Mouse (Mus musculus) cortical plate, adult 2 months (tissue): Measurements from ENCODE around the gene Fstl4. TPM values are rescaled to one million over a fixed set of nuclear protein-coding genes. Genes with fewer than 3 reads are reported as not detected.
"Not testable (repeated sequence)": the region's sequence is repeated elsewhere in the genome, so short reads cannot be mapped to it uniquely, and the experiment has no call there.

Experiments used
- H3K27ac ChIP-seq: fragments of 200-500 bp; 2 replicates; pipeline ENCODE4 v1.5.1; 2012; ENCODE audit warnings: low read length, control low read depth, inconsistent platforms; ENCODE audit not compliant: insufficient read depth
- H3K4me1 ChIP-seq: fragments of 200-500 bp; 2 replicates; pipeline ENCODE4 v1.6.1; 2011; ENCODE audit warnings: low read length; ENCODE audit not compliant: control insufficient read depth, insufficient read depth
- H3K4me3 ChIP-seq: fragments of 200-500 bp; 2 replicates; pipeline ENCODE4 v1.5.1; 2011; ENCODE audit warnings: mild to moderate bottlenecking, low read length, control low read depth; ENCODE audit not compliant: insufficient read depth
- CTCF ChIP-seq: fragments of 200-500 bp; IDR thresholded peaks from 2 replicates; pipeline ENCODE4 v1.5.1; 2011; ENCODE audit warnings: mild to moderate bottlenecking, control low read depth, low read length; ENCODE audit not compliant: insufficient read depth; ENCODE audit errors: extremely low read depth
- POLR2A ChIP-seq: fragments of 200-500 bp; IDR thresholded peaks from 2 replicates; pipeline ENCODE4 v1.6.1; 2011; ENCODE audit warnings: mild to moderate bottlenecking, low read length, control low read depth; ENCODE audit not compliant: insufficient read depth; ENCODE audit errors: extremely low read depth
- polyA plus RNA-seq: library from polyadenylated mRNA; depleted of rRNA; stranded (reverse); fragments of >200 nt; gene quantifications from 2 replicates; pipeline ENCODE4 v1.2.3, GENCODE M21; 2012

Gene Fstl4
- polyA plus RNA-seq, 1 experiment: 10.1 TPM

GRCm38 (mm10) chr11:53166478-53166877 is 402.0 kb downstream of the Fstl4 start:
- no peak overlapping the region for H3K27ac ChIP-seq
- TF ChIP-seq CTCF (no peak), POLR2A (no peak)
- H3K4me1 ChIP-seq: no peaks in the 10 kb centered on the region
- no peak overlapping the region for H3K4me3 ChIP-seq

DNA sequence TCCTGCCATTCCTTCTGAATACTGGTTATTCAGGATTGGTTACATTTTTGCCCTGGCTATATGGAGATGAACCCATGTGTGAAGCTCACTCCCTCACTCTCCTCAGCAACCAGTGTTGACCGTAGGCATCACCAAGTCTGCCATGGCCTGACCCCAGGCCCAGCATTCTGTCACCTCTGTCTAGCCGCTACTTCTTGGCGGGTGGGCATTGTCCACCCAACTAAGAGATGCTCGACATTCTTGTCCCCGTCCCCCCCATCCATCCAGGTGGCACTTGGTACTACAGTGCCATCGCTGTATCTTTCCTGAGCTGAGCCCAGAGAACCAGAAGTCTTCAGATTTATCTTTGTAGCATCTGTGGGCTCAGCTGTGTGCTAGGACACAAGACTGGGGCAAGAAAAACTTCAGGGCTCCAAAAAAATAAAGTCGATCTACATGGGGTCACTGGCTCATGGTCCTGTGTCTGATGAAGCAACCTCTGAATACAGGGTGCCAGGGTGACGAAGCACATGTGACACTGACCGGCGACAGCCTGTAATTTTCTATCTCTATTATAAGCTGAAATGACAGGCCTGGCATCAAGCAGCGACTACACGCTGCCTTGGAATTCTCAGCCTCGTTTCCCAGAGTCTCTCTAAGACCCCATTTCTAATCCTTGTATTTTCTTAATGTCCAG is 417.9 kb downstream of the Fstl4 start:
- no peak overlapping the region for H3K27ac ChIP-seq
- TF ChIP-seq POLR2A: no peak
- TF ChIP-seq CTCF: no peak
- no peaks in the 10 kb centered on the region for H3K4me1 ChIP-seq
- H3K4me3 ChIP-seq: no peak overlapping the region

- no peak overlapping the region for H3K27ac ChIP-seq
- no peak overlapping the region for H3K4me3 ChIP-seq
- H3K4me1 ChIP-seq: no peaks in the 10 kb centered on the region
- TF ChIP-seq CTCF: no peak
- no peak for TF ChIP-seq POLR2A
These were observed 418.4 kb downstream of the Fstl4 start for GRCm38 (mm10) chr11:53182858-53183257.

DNA sequence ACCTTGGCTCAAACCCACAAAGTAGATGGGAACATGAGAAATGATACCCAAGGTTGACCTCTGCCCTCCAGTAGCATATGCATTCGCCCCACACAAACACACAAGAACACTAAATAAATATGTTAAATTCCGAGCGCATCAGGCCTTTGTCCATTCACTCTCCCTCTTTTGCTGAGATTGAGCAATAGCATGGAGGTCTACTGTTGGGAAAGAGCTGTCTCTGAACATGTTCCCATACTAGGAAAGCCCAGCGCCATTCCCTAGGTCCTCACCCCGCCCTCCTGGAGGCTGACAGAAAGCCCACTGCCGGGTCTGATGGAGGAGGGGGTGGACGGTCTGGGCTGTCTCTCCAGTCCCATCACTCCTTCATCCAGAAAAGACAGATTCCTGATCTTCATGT is 419.6 kb downstream of the Fstl4 start:
- H3K4me3 ChIP-seq: no peak overlapping the region
- no peak overlapping the region for H3K27ac ChIP-seq
- no peak for TF ChIP-seq POLR2A
- TF ChIP-seq CTCF: no peak
- H3K4me1 ChIP-seq: no peaks in the 10 kb centered on the region

GRCm38 (mm10) chr11:53184698-53185097 is 420.3 kb downstream of the Fstl4 start:
- no peak for TF ChIP-seq POLR2A
- TF ChIP-seq CTCF: no peak
- H3K27ac ChIP-seq: no peak overlapping the region
- H3K4me1 ChIP-seq: no peaks in the 10 kb centered on the region
- no peak overlapping the region for H3K4me3 ChIP-seq

GRCm38 (mm10) chr11:53187427-53188140 is 423.1 kb downstream of the Fstl4 start:
- TF ChIP-seq POLR2A (no peak), CTCF (no peak)
- H3K4me3 ChIP-seq: no peak overlapping the region
- H3K4me1 ChIP-seq: no peaks in the 10 kb centered on the region
- H3K27ac ChIP-seq: no peak overlapping the region

- not testable (repeated sequence) for H3K4me1 ChIP-seq, H3K27ac ChIP-seq, H3K4me3 ChIP-seq
These were observed 432.1 kb downstream of the Fstl4 start for GRCm38 (mm10) chr11:53196551-53196950.

DNA sequence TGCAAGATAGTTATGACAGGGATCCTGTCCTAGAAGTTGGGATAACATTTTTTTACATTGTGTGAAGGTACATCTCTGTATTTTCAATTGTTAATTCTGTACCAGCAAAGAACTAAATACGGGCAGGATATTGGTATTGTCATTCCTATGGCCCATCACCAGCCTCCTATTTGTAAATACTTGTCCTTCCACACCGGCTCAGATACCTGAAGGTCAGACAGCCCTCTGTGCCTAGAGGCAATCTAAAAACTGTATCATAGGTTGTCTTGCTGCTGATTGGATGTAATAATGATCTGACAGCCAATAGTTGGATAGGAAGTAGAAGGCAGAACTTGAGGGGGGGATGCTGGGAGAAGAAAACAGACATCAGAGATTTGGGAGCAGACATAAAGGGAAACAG is 432.7 kb downstream of the Fstl4 start:
- TF ChIP-seq CTCF (no peak), POLR2A (no peak)
- no peak overlapping the region for H3K27ac ChIP-seq
- H3K4me1 ChIP-seq: no peaks in the 10 kb centered on the region
- H3K4me3 ChIP-seq: no peak overlapping the region

GRCm38 (mm10) chr11:53202459-53203250 is 438.2 kb downstream of the Fstl4 start:
- no peak for TF ChIP-seq CTCF
- TF ChIP-seq POLR2A: no peak
- Histone ChIP-seq H3K27ac (no peak overlapping the region), H3K4me1 (no peaks in the 10 kb centered on the region), H3K4me3 (no peak overlapping the region)

DNA sequence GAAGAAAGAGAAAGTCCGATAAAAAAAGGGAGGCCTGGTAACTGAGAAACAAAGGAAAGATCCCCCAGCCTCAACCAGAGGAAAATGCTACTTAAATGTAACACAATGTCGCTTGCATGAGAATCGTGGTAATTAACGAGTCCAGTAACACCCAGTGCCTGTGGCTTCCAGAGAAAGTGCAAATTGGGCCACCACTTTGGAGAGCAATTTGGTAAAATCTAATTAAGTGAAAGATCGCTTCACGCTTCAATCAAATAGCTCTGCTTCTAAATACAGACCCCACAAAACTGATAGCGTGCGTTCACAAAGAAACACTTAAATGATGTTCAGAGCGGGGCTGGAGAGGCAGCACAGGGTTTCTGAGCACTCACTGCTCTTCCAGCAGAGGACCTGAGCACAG is 446.4 kb downstream of the Fstl4 start:
- TF ChIP-seq POLR2A (no peak), CTCF (no peak)
- Histone ChIP-seq H3K4me3 (no peak overlapping the region), H3K27ac (no peak overlapping the region), H3K4me1 (no peaks in the 10 kb centered on the region)
